Mouse (Mus musculus) liver, embryonic 15.5 days (tissue): Measurements from ENCODE around the gene Iqschfp. TPM values are rescaled to one million over a fixed set of nuclear protein-coding genes. Genes with fewer than 3 reads are reported as not detected.
A peak's percentile ranks its signal among the peaks of the same experiment; 100 is the strongest.

Experiments
- ATAC-seq: fragments of 200-750 bp; cut with Nextera tagmentation; 2 replicates; pipeline ENCODE4 v1.8.0; 2017; ENCODE audit warnings: moderate number of reproducible peaks, mild to moderate bottlenecking, moderate library complexity; ENCODE audit not compliant: insufficient read depth
- H3K27ac ChIP-seq: fragments of 300-500 bp; sonication (generic); replicated peaks from 2 replicates; pipeline ENCODE4 v1.5.1; 2015; ENCODE audit warnings: mild to moderate bottlenecking, inconsistent platforms
- H3K27me3 ChIP-seq: fragments of 300-500 bp; sonication (generic); 2 replicates; pipeline ENCODE4 v1.6.1; 2015; ENCODE audit warnings: mild to moderate bottlenecking, inconsistent platforms
- H3K36me3 ChIP-seq: fragments of 300-500 bp; sonication (generic); replicated peaks from 2 replicates; pipeline ENCODE4 v1.6.1; 2015; ENCODE audit warnings: moderate library complexity, mild to moderate bottlenecking, inconsistent platforms
- H3K4me1 ChIP-seq: fragments of 300-500 bp; sonication (generic); replicated peaks from 2 replicates; pipeline ENCODE4 v1.6.1; 2015; ENCODE audit warnings: inconsistent platforms
- H3K4me2 ChIP-seq: fragments of 300-500 bp; sonication (generic); 2 replicates; pipeline ENCODE4 v1.6.1; 2015; ENCODE audit warnings: moderate library complexity, mild to moderate bottlenecking, inconsistent platforms
- H3K4me3 ChIP-seq: fragments of 300-500 bp; sonication (generic); replicated peaks from 2 replicates; pipeline ENCODE4 v1.5.1; 2015; ENCODE audit warnings: mild to moderate bottlenecking, inconsistent platforms
- H3K9ac ChIP-seq: fragments of 300-500 bp; sonication (generic); 2 replicates; pipeline ENCODE4 v1.6.1; 2015; ENCODE audit warnings: moderate library complexity, mild to moderate bottlenecking, inconsistent platforms
- H3K9me3 ChIP-seq: fragments of 300-500 bp; sonication (generic); replicated peaks from 2 replicates; pipeline ENCODE4 v1.6.1; 2016; ENCODE audit warnings: inconsistent platforms
- WGBS: fragments of 180-500 bp; shearing (Covaris S2); methylation state at CpG from one replicate; pipeline ENCODE4 v1.1.7; 2015; ENCODE audit warnings: mixed read lengths; ENCODE audit not compliant: insufficient replicate concordance; 5-methylcytosine and 5-hydroxymethylcytosine counted together
- polyA plus RNA-seq: library from polyadenylated mRNA; unstranded; fragments of >200 nt; fragmentation: Nextera tagmentation; extraction: Ambion mirVana; gene quantifications from 2 replicates; pipeline ENCODE4 v1.2.1, GENCODE M21; 2015

Iqschfp gene
- polyA plus RNA-seq, 1 experiment from 2014 or later: not detected

DNA sequence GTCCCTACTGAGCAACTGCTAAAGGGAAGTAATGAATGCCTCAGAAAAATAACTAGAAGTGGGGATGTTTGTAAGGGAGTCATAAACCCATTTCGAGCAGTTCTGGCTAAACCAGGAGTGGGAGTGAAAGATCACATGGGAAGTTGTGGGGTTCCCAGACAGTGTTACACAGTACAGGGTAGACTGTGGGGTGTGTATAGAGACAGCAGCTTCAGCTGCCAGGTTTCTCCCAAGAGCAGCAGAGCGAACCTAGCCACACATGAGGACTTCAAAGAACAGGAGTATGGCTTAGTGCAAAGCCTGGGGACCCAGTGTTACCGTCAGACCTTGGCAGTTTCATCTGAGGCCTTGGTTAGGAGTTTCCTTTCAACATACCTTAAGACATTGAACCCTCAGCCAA is 740.7 kb downstream of the Iqschfp start:
- Histone ChIP-seq H3K4me2 (no peak overlapping the region), H3K9ac (no peak overlapping the region), H3K4me1 (no peaks in the 10 kb centered on the region), H3K27me3 (no peaks in the 10 kb centered on the region), H3K27ac (no peak overlapping the region), H3K4me3 (no peak overlapping the region), H3K9me3 (no peaks in the 10 kb centered on the region), H3K36me3 (no peaks in the 10 kb centered on the region)
- 49% methylated on average over 3 of the region's 3 CpGs for WGBS
- no peak for ATAC-seq

DNA sequence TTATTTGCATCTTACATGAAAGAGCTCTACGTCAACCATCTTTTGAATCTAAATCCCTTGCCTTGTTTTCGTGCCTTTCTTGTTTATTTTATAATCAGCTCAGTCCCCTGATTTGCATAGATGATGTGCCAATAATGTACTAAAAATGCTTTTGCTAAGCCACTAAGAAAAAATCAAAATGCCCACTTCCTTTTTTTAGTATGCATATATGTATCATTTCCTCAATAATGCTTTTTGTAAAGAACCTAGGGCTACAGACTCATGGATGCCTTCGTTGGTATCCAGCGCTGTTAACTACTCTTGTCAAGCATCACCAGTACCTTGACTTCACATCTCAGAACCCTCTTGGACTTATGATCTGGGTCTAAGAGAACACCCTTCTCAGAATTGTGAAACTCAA is 741.5 kb downstream of the Iqschfp start:
- Histone ChIP-seq H3K9me3 (no peaks in the 10 kb centered on the region), H3K27ac (no peak overlapping the region), H3K9ac (no peak overlapping the region), H3K4me2 (no peak overlapping the region), H3K4me1 (no peaks in the 10 kb centered on the region), H3K36me3 (no peaks in the 10 kb centered on the region), H3K4me3 (no peak overlapping the region), H3K27me3 (no peaks in the 10 kb centered on the region)
- no peak for ATAC-seq
- 66% methylated on average over 4 of the region's 4 CpGs for WGBS

DNA sequence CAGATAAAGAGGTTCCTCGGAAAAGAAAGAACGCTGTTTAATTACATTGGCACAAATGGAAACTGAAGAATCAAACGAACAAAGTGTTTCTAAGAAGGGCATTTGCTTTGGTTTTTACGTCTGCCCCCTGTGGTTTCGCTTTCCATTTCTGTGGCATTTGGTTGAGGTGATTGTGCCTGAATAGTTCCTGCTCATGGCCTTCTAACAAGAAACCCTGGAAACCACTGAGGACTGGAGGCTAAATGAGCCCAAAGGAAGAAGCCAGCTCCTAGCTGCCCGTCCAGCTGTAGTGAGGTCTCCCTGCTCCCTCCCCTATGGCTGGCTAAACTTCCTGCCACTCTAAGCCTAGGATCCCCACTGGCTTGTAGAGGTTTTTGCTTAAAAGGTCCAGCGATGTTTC is 745.9 kb downstream of the Iqschfp start:
- WGBS: 24% methylated on average over 7 of the region's 7 CpGs
- H3K9me3 ChIP-seq: no peaks in the 10 kb centered on the region
- H3K9ac ChIP-seq: no peak overlapping the region
- no peak overlapping the region for H3K27ac ChIP-seq
- H3K4me3 ChIP-seq: no peak overlapping the region
- H3K4me2 ChIP-seq: 0 out of 2 replicates have a peak overlapping the region, but pooled peaks have one; percentile 1
- H3K4me1 ChIP-seq: no peaks in the 10 kb centered on the region
- ATAC-seq: no peak
- no peaks in the 10 kb centered on the region for H3K27me3 ChIP-seq
- H3K36me3 ChIP-seq: no peaks in the 10 kb centered on the region

DNA sequence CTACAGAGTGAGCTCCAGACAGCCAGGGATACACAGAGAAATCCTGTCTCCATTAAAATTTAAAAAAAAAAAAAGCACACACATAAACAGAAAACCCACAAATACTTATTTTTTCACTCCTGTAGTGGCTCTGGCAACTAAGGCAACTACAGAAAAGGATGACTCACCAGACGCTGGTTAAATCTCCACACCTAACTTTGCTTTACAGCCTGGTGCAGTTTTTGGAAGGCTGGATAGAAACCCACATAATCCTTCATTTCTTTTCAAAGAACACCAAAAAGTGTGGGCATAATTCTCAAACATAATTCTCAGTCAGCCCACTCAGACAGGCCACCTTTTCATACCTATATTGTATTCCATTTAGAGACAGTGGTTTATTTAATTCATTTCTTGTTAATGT is 746.7 kb downstream of the Iqschfp start:
- Histone ChIP-seq H3K4me1 (no peaks in the 10 kb centered on the region), H3K27ac (no peak overlapping the region), H3K4me3 (no peak overlapping the region), H3K4me2 (no peak overlapping the region), H3K36me3 (no peaks in the 10 kb centered on the region), H3K27me3 (no peaks in the 10 kb centered on the region), H3K9me3 (no peaks in the 10 kb centered on the region), H3K9ac (no peak overlapping the region)
- WGBS: 44% methylated on average over 1 of the region's 1 CpGs
- ATAC-seq: no peak

DNA sequence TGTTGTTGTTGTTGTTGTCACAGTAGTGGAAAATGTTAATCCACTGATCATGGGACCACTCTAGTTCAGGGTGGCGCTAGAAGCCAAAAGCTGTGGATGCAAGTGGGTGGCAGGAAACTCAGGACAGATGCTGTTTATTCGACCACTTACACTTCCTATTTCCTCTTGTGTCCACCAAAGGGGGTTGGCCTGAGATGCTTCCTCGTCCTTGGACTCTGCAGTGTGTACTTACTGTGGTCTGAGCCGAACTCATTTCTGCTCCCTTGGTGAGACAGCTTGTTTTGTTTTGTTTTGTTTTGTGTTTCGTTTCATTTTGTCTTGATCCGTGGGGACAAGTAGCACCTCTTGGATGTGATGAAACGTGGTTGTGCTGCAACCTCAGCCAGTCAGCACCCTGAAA is 750.9 kb downstream of the Iqschfp start:
- H3K27ac ChIP-seq: no peak overlapping the region
- H3K9me3 ChIP-seq: no peaks in the 10 kb centered on the region
- WGBS: 49% methylated on average over 7 of the region's 7 CpGs
- H3K4me1 ChIP-seq: no peaks in the 10 kb centered on the region
- no peak overlapping the region for H3K4me2 ChIP-seq
- H3K4me3 ChIP-seq: no peak overlapping the region
- no peak overlapping the region for H3K9ac ChIP-seq
- no peak for ATAC-seq
- no peaks in the 10 kb centered on the region for H3K27me3 ChIP-seq
- H3K36me3 ChIP-seq: no peaks in the 10 kb centered on the region

DNA sequence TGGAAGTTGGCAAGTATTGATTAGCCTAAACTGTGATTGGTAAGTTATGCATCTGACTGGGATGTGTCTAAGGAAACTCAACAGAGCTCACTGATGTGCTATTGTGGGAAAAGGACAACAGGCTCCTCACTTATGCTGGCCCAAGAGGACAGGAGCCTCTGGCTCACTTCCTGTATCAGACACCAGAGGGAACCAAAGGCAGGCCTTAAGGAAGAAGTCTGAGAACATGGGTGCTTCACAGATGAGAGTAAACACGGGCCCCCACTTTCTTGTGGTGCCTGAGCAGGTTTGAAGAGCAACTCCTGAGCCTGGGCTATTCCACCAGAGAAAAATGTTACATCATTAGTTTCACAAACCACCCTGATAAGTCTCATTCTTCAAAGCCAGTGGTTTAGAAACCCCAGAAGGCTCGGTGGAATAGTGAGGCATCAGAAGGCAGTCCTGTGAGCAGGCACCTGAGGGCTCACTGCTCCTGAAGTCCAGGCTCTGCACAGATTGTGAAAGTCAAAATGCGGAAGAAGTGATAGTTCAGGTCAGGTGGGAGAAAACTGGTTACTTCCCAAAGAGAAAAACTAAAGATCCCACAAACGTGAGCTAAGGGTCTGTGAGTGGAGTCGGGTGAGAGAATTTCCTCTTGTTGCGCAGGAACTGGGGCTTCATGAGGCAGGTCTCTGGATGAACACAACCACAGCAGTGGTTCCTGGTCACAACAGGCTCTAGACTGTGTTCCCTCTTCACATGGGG is 754.5 kb downstream of the Iqschfp start:
- H3K9me3 ChIP-seq: no peaks in the 10 kb centered on the region
- no peak for ATAC-seq
- H3K9ac ChIP-seq: no peak overlapping the region
- WGBS: 42% methylated on average over 6 of the region's 6 CpGs
- H3K27me3 ChIP-seq: no peaks in the 10 kb centered on the region
- no peak overlapping the region for H3K4me2 ChIP-seq
- no peaks in the 10 kb centered on the region for H3K4me1 ChIP-seq
- no peak overlapping the region for H3K27ac ChIP-seq
- H3K4me3 ChIP-seq: no peak overlapping the region
- H3K36me3 ChIP-seq: no peaks in the 10 kb centered on the region

DNA sequence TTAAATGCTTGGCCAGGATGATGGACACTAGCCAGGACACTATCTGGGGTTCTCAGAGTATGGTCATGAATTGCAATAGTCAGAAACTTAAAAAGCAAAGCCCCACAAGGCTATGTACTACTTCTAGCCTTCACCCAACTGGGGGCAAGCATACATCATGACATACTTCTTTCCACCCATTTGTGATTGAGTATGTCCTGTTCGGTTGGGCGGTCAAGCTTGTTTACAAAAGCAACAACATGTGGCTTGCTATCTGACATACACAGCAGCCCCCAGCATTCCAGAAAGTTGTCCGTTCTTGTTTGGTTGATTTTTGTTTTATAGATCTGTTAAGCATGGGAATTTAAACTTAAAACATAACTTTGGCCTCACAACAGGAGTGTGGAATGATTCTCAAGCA is 755.2 kb downstream of the Iqschfp start:
- ATAC-seq: no peak
- Histone ChIP-seq H3K9me3 (no peaks in the 10 kb centered on the region), H3K36me3 (no peaks in the 10 kb centered on the region), H3K4me1 (no peaks in the 10 kb centered on the region), H3K4me2 (no peak overlapping the region), H3K4me3 (no peak overlapping the region), H3K27ac (no peak overlapping the region), H3K9ac (no peak overlapping the region), H3K27me3 (no peaks in the 10 kb centered on the region)
- WGBS: 69% methylated on average over 3 of the region's 3 CpGs

DNA sequence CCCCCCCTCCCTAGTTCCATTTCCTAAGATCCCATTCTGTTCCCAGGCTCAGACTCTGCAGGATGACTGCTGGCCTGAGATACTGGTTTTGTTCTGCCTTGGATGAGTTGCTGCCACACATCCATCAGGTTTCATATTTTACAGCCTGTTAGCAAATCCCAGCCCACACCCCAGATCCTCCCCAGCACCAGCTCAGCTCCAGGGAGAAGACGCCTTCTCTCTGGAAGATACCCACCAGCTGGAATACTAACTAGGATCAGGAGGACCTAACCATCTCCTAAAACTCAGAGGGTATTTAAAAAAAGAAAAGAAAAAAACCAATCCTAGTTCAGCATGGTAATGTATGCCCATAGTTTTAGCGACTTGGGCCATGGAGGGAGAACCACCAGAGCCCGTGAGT is 758.2 kb downstream of the Iqschfp start:
- Histone ChIP-seq H3K4me3 (no peak overlapping the region), H3K4me2 (no peak overlapping the region), H3K9ac (no peak overlapping the region), H3K36me3 (no peaks in the 10 kb centered on the region), H3K27ac (no peak overlapping the region), H3K9me3 (no peaks in the 10 kb centered on the region), H3K27me3 (no peaks in the 10 kb centered on the region), H3K4me1 (no peaks in the 10 kb centered on the region)
- no peak for ATAC-seq
- WGBS: 67% methylated on average over 3 of the region's 3 CpGs

DNA sequence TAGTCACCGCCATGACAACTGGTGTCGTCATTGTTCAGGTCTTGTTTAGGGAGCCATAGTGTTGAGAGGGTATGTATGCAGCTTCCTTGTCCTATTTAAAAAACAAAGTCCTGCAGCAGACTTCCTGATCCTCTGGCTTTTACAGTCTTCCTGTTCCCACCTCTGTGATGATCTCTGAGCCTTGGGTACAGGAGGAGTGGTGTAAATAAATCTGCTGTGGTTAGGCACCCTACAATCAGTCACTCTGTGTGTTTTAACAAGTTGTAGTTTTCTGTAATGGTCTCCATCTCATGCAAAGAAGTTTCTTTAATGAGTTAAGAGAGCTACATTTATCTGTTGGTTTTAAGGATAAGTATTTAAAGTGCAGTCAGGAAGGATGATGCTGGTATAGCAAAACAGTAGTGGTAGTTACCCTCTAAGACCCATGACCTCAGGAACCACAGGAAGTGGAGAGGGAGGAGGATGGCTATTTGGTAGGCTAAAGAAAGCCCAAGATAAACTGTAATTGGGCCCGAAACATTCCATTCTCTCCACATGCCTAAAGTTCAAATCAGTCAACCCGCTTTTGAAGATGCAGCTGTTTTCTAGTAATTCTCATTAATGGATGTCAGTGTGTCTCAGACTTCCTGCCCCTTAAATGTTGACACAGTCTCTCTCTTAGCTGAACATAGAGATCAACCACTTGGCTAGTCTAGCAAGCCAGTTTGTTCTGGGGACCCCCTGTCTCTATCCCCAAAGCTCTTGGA is 764.7 kb downstream of the Iqschfp start:
- peaks cover 3% of the 10 kb centered on the region; the same call in 1 of the 2 replicates for H3K4me1 ChIP-seq
- H3K9me3 ChIP-seq: no peaks in the 10 kb centered on the region
- no peaks in the 10 kb centered on the region for H3K27me3 ChIP-seq
- H3K9ac ChIP-seq: no peak overlapping the region
- no peak for ATAC-seq
- H3K4me2 ChIP-seq: no peak overlapping the region
- WGBS: 47% methylated on average over 4 of the region's 4 CpGs
- no peak overlapping the region for H3K27ac ChIP-seq
- H3K36me3 ChIP-seq: no peaks in the 10 kb centered on the region
- no peak overlapping the region for H3K4me3 ChIP-seq

DNA sequence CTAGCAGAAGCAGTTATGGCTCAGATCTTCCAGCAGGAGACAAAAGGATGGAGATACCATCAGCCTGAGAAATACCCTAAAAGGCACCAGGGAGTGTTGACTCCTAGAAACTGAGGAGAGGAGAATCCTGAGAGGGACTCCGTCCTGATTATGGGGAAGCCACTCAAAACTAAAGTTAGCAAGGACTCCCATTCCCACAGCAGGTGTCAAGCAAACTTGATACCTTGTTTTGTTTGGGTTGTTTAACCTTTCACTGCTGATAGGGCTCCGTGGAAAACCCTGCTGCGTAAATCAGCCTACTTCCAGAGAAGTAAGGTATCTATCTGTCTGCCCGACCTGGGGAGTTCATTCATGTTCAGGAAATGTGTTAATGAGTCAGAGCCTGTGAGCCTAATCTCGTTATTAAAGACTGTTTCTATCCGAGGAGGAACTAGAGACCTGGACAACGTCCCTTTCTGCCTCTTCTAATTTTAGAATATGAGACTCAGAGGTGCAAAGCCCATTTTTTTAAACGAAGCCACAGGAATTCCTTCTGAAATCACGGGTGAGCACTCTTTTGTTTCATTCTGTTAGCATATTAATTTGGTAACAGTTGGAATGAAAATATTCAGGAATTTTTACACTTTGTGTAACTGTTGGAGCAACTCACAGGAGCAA is 765.7 kb downstream of the Iqschfp start:
- no peak for ATAC-seq
- H3K4me2 ChIP-seq: no peak overlapping the region
- no peak overlapping the region for H3K27ac ChIP-seq
- 10% methylated on average over 9 of the region's 9 CpGs for WGBS
- H3K4me3 ChIP-seq: no peak overlapping the region
- H3K4me1 ChIP-seq: peaks cover 3% of the 10 kb centered on the region; the same call in 1 of the 2 replicates
- H3K36me3 ChIP-seq: no peaks in the 10 kb centered on the region
- H3K9me3 ChIP-seq: no peaks in the 10 kb centered on the region
- H3K9ac ChIP-seq: no peak overlapping the region
- H3K27me3 ChIP-seq: no peaks in the 10 kb centered on the region

DNA sequence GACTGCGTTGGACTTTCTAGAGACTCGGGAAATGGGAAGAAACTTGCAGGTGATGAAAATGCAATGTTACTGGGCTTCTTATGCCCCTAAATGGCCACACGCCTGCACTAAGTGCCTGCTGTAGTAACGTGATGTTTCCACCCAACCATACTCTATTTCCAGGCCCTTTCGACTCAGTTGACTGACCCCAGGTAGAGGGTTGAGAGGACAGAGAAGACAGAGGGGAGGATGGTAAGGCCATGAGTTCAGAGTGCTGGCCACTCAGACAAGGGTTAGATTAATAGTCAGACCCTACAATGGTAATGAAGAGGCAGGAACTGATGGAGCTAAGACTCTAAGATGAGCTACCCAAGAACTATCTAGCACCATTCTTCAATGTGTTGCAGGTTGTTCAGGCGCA is 768.0 kb downstream of the Iqschfp start:
- H3K27me3 ChIP-seq: no peaks in the 10 kb centered on the region
- no peaks in the 10 kb centered on the region for H3K9me3 ChIP-seq
- H3K36me3 ChIP-seq: no peaks in the 10 kb centered on the region
- H3K27ac ChIP-seq: no peak overlapping the region
- no peak for ATAC-seq
- H3K4me3 ChIP-seq: no peak overlapping the region
- WGBS: 67% methylated on average over 6 of the region's 6 CpGs
- peaks cover 3% of the 10 kb centered on the region; the same call in 1 of the 2 replicates for H3K4me1 ChIP-seq
- no peak overlapping the region for H3K9ac ChIP-seq
- no peak overlapping the region for H3K4me2 ChIP-seq
